Mouse (Mus musculus) B cell, adult 2 months (primary cell): ENCODE measurements around the gene Gm20696.
A peak's percentile ranks its signal among the peaks of the same experiment; 100 is the strongest.

Experiments used
- DNase-seq, 2 experiments: peaks; one replicate each; pipeline ENCODE4 v3.0.0; 2022

Gene Gm20696

GRCm38 (mm10) chr6:99556950-99557349 lies 109.6 kb downstream of the Gm20696 start:
- DNase-seq = no peak

GRCm38 (mm10) chr6:99552816-99553215 lies 113.8 kb downstream of the Gm20696 start:
- DNase-seq = no peak

- DNase-seq = no peak
These were observed 120.2 kb downstream of the Gm20696 start for GRCm38 (mm10) chr6:99546416-99546815.

GRCm38 (mm10) chr6:99545437-99545836 lies 121.2 kb downstream of the Gm20696 start:
- no peak for DNase-seq

- DNase-seq = no peak
These were observed 125.5 kb downstream of the Gm20696 start for GRCm38 (mm10) chr6:99541105-99541504.

GRCm38 (mm10) chr6:99540653-99541052 lies 125.9 kb downstream of the Gm20696 start:
- DNase-seq = no peak

GRCm38 (mm10) chr6:99540146-99540545 lies 126.5 kb downstream of the Gm20696 start:
- DNase-seq = no peak

GRCm38 (mm10) chr6:99538194-99538941 lies 128.2 kb downstream of the Gm20696 start:
- no peak for DNase-seq

- DNase-seq = no peak
These were observed 132.3 kb downstream of the Gm20696 start for GRCm38 (mm10) chr6:99534211-99534745.

GRCm38 (mm10) chr6:99532458-99532857 lies 134.1 kb downstream of the Gm20696 start:
- no peak for DNase-seq

- DNase-seq = no peak
These were observed 137.6 kb downstream of the Gm20696 start for GRCm38 (mm10) chr6:99528972-99529371.

GRCm38 (mm10) chr6:99527457-99528105 lies 139.0 kb downstream of the Gm20696 start:
- DNase-seq = peak; percentile 19 to 26

GRCm38 (mm10) chr6:99525351-99525750 lies 141.2 kb downstream of the Gm20696 start:
- peak; percentile 48 to 54 for DNase-seq

- DNase-seq = no peak
These were observed 142.8 kb downstream of the Gm20696 start for GRCm38 (mm10) chr6:99523679-99524370.

- DNase-seq = peak; percentile 43 to 55
These were observed 143.4 kb downstream of the Gm20696 start for GRCm38 (mm10) chr6:99523109-99523632.

- peak; percentile 84 to 85 for DNase-seq
These were observed 144.1 kb downstream of the Gm20696 start, which contains the start of gene Foxp1 for GRCm38 (mm10) chr6:99522359-99523108. Gene Foxp1 (minus strand): TSS chr6:99522721.

GRCm38 (mm10) chr6:99521641-99522358 lies 144.8 kb downstream of the Gm20696 start:
- peak; percentile 60 to 62 for DNase-seq

GRCm38 (mm10) chr6:99521038-99521640 lies 145.5 kb downstream of the Gm20696 start:
- DNase-seq = peak; percentile 54 to 61

- no peak for DNase-seq
These were observed 145.9 kb downstream of the Gm20696 start for GRCm38 (mm10) chr6:99520676-99521037.

- DNase-seq = peak; percentile 42 to 45
These were observed 146.6 kb downstream of the Gm20696 start for GRCm38 (mm10) chr6:99519806-99520675.
